Mouse (Mus musculus): ENCODE measurements at regions not wholly inside any gene's neighbourhood (a gene's known extent, or its start where the extent isn't known, plus 50 kb on each side); places are given as distances from the start of the nearest gene placed in this dataset.

- DNase-seq (ENCODE audit: low spot score in 2 of 2) = no peak
Observed at GRCm38 (mm10) chr5:79679051-79679450, 1340.9 kb upstream of the Adgrl3 start.

DNA sequence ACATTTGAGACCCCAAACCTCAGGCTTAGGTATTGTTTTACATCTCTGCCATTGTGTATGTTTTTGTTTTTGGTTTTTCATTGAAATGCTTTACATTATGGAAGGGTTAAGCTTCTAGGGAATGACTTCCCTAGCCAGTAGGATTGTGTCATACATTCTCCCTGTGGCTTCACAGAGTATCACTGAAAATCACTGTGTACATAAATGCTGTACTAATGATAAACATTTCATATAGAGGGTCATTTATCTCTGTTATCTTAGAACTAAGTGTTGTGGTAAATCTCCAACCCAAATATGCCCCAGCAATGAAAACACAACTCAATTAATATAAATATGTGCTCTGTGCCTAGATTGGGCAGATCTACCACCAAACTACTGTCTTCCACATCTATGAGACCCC, 1339.6 kb upstream of the Adgrl3 start:
- no peak for DNase-seq (ENCODE audit: low spot score in 2 of 2)

GRCm38 (mm10) chr5:79706631-79707030, 1313.3 kb upstream of the Adgrl3 start:
- DNase-seq (ENCODE audit: low spot score in 2 of 2) = peak; percentile 36 to 48

GRCm38 (mm10) chr5:79734885-79735284, 1285.1 kb upstream of the Adgrl3 start:
- DNase-seq (ENCODE audit: low spot score in 2 of 2) = no peak

DNA sequence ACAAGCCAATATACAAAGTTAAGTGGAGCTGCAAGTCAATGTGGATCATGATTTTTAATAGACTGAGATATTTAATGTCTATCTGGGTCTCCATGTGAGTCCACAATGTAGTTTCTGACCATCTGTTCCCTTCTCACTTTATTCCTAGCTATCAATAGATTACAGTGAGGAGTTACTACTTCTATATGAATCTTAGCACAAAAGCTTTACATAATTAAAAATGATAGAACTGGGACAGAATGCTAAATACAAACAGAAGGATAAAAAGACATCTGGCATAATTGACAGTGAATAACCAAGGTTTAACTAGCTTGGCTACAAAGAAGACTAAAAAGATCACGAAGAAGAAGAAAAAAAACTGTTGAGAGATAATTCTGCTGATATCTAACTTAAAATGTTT, 1235.5 kb upstream of the Adgrl3 start:
- DNase-seq (ENCODE audit: low spot score in 2 of 2) = no peak

DNA sequence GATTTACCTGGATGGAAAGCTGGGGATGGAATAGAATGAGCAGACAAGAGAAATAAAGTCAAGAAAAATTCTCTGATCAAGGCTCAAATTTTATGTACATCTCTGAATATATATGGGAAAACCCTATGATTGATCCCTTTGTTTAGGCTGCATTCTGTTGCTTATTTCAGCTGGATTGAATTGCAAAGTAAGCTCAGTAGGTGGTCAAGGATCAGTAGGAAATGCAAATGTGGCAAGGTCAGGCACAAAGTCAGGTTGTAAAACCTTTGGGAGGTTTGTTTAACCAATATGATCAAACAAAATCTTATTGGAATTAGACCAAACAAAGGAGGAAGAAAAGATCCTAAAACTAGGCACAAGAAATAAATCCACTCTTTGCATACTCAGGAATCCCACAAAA, 1193.4 kb upstream of the Adgrl3 start:
- no peak for DNase-seq (ENCODE audit: low spot score in 2 of 2)

DNA sequence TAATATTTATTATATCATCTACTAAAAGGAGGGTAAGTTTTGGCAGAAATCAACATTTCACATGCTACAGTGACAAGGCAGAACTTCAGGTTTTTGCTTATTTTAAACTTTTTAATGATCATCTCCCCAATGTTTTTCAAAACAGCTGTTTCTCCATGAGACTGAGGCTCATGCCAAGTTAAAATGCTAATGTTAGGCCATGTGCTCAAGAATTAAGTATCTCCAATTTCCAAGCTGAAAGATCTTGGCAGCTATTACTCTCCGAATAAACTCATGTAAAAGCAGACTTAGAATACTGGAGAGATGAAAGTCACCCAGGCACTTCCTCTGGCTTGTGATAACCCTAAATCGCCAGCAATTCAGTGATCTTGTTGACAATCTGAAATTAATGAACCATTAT, 1173.5 kb upstream of the Adgrl3 start:
- no peak for DNase-seq (ENCODE audit: low spot score in 2 of 2)

DNA sequence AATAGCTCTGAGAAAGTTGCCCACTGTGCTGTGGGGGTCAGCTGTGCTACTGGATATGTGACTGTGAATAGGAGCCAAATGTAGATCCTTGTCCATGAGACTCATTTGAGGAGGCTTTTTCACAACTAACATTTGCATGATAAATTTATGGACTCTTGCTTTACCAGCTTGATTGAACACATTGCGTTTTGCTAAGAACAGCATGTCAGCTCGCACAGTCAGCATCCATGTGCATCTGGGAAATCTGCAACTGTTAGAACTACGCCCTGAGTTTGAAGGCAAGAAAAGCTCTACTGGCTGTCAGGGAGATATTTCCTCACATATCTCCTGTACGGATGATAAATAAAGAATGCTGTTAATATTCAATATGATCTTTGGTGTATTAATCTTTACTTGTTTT, 1164.1 kb upstream of the Adgrl3 start:
- peak in 1 of 2 experiments; percentile 1 for DNase-seq (ENCODE audit: low spot score in 2 of 2)

DNA sequence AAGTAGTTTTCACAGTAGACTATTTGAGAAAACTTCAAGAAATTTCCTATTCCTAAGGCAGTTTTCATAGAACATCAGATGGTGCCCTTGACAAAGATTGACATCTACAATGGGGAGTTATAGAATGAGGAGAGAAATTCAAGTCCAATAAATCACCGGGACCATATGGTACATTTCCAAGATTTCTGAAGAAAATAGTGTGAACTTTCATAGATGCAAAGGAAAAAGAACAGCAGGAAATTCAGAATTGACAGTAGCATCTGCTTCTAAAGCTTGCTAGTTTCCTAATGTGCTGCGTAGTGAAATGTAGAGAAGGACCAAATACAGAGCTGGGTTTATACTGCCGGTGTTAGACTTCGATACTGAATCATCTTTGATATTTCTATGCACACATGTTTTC, 1119.2 kb upstream of the Adgrl3 start:
- no peak for DNase-seq (ENCODE audit: low spot score in 2 of 2)

DNA sequence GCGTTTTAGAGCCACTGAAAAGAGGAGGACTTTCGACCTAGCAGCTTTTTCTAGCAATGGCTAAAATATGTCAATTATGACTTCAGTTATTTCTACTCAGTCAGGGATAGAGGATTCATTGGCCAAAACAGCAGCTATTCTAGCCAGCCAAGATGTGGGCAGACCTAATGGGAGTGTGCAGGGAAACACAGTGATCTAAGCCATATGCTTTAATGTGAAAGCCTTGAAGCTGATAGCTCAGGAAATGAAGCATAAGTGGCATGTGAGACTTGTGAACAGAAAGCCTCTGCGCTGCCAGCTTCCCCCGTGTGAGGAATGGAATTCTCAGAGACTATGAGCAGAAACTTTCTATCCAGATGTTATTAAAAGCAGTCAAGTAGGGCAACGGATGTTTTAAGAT, 1114.6 kb upstream of the Adgrl3 start:
- DNase-seq (ENCODE audit: low spot score in 2 of 2) = peak; percentile 1 to 2
